Mouse (Mus musculus): Measurements from ENCODE around the gene Gabrr1. TPM values are rescaled to one million over a fixed set of nuclear protein-coding genes. Genes with fewer than 3 reads are reported as not detected.

The Gabrr1 gene
- not detected in 2 replicates for polyA plus RNA-seq (2012; rRNA removed; ENCODE audit: low replicate concordance)

DNA sequence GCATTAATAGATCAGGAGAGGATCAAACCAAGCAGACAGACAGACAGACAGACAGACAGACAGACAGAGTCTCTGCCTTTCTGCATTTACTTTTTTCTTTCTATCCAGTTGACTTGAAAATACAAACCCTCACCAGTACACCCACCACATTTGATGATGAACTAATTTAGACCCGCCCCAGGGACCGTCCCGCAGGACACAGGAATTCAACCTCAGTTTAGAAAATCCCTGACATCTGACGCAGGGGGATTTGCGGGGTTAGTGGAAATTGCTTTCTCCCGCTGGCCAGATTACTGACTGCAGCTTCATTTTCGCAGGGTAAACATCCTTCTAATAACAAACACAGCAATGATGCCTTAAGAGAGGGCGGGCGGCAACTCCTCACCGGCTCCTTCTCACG, at the start of gene Gabrr1:
TSS of gene Gabrr1 (plus strand) at position 301 of the 400 bp plus-strand sequence.

GRCm38 (mm10) chr4:33189735-33190036, 57.4 kb downstream of the Gabrr1 start, which contains the start of gene Pm20d2:
Gene Pm20d2, minus strand, starts transcription at chr4:33189737.

DNA sequence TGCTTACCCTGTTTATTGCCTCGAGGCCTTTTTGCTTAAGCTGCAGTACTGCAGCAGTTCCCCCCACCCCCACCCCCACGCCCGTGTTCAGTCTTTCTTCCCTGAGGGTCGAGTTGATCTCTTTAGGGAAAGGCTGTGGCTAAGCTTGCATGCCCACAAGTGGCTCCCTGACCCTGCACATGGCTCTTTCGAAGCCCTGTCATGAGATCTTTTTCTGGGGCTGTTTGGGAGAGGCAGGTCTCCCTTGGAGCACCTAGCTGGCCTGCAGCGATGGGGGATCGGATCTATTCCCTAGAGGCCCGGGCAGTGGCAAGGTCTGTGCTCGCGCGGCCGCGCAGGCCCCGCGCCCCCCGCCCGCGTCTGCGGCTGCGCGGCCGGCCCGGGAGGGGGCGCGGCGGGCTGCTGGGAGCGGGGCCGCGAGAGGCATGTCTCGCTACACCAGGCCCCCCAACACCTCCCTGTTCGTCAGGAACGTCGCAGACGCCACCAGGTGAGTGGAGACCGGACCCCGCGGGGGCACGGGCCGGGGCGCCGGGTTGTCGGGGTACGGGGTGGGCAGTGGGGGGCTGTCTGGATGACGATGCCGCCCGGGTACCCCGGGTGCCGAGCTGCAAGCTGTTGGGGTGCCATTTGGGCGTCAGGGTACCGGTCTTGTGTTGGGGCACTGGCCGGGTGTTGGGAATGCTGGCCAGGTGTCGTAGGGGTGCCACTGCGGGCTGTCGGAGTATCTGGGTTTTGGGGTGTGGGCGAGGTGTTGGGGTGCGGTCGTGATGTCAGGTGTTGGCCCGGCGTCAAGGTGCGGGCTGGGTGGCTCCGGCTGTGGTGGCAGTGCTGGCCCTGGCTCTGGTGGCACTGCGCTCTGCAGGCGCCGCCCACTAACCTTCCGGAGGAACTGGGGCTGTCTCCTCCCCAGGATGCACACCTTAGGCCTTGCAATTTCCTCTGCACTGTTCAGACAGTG, 76.8 kb downstream of the Gabrr1 start, which contains the start of gene Srsf12:
TSS of gene Srsf12 (plus strand) at position 111 of the 961 bp plus-strand sequence.

Other genes with a start within 250 kb of the Gabrr1 start
- 0.13 and 0.34 TPM in 2 replicates for gene Ankrd6, start 181.7 kb upstream of the Gabrr1 start, polyA plus RNA-seq (2012; rRNA removed; ENCODE audit: low replicate concordance)
- 7.3 and 13.6 TPM in 2 replicates for gene Rragd, start 149.5 kb upstream of the Gabrr1 start, polyA plus RNA-seq (2012; rRNA removed; ENCODE audit: low replicate concordance)
- gene Ube2j1, start 101.1 kb upstream of the Gabrr1 start, polyA plus RNA-seq (2012; rRNA removed; ENCODE audit: low replicate concordance), result 10.7 and 10.9 TPM in 2 replicates
- gene Gabrr2, start 69.5 kb upstream of the Gabrr1 start, polyA plus RNA-seq (2012; rRNA removed; ENCODE audit: low replicate concordance), result 0.53 and 0.95 TPM in 2 replicates
- 5.9 and 7.7 TPM in 2 replicates for gene Pm20d2, start 57.2 kb downstream of the Gabrr1 start, polyA plus RNA-seq (2012; rRNA removed; ENCODE audit: low replicate concordance)
- gene Srsf12, start 76.5 kb downstream of the Gabrr1 start, polyA plus RNA-seq (2012; rRNA removed; ENCODE audit: low replicate concordance), result not detected in 2 replicates
- 91.7 and 553 TPM in 2 replicates for gene Pnrc1, start 157.6 kb downstream of the Gabrr1 start, polyA plus RNA-seq (2012; rRNA removed; ENCODE audit: low replicate concordance)
- 0.78 and 1.0 TPM in 2 replicates for gene Rngtt, start 177.8 kb downstream of the Gabrr1 start, polyA plus RNA-seq (2012; rRNA removed; ENCODE audit: low replicate concordance)